ENCODE assay signal across 18 mouse cellular contexts in the genomic region with DNA sequence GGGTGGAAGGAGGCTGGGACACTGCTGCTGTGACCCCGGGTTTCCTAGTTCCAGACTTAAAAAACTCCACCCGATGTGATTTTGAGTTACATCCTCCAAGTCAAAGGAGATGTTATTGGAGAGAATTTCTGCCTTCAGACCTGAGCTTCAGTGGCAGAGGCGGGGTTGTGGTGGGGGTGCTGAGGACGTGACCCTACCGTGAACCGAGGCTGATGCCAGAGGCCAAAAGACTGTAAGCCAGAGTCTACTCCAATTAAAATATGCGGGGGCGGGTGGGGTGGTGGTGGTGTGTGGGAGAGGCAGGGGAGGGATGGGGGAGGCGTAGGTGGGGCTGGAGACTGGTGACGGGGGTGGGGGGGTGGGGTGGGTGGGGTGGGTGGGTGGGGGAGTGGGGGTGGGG.
DNase-seq lines count a peak whose midpoint lies in the region; ATAC-seq and TF ChIP-seq lines count a peak whose summit lies in the region.
"Had no signal": no experiment of that assay in that cellular context is flagged by ENCODE, and none has a peak within 500 bp of the region (broad histone marks: within the 10 kb centered on the region; RNA-seq: fewer than 3 reads in every experiment).

No protein-coding gene starts in this region.

- no peak overlapping the region for H3K4me2 ChIP-seq in kidney, embryonic 16.5 days (replicated peaks; ENCODE audit: low read depth, low read length)
- H3K4me2 ChIP-seq: embryonic facial prominence, embryonic 12.5 days; forebrain, embryonic 15.5 days; heart, embryonic 12.5 days; hindbrain, embryonic 15.5 days had no signal

- H3K4me1 ChIP-seq in kidney, embryonic 16.5 days (ENCODE audit: insufficient read depth, low read length): 0 out of 2 replicates have a peak, but pooled peaks cover 3% of the 10 kb centered on the region
- H3K4me1 ChIP-seq in heart, adult 2 months (ENCODE audit: control insufficient read depth, insufficient read depth, low read length): no peaks in the 10 kb centered on the region
- H3K4me1 ChIP-seq: embryonic facial prominence, embryonic 12.5 days; forebrain, embryonic 15.5 days; heart, embryonic 12.5 days; hindbrain, embryonic 15.5 days had no signal

- DNase-seq in kidney, adult 9 months: peak; percentile 21
- peak; percentile 82 for DNase-seq in ES-CJ7 (ENCODE audit: low read depth, low spot score)
- DNase-seq in R1 (ENCODE audit: low read depth, low spot score): peak; percentile 78
- DNase-seq in kidney, postnatal 36 days: peak; percentile 31
- DNase-seq in heart, adult 2 months: no peak
- no peak for DNase-seq in spleen, postnatal 14 days (ENCODE audit: low spot score in 2 of 2)
- DNase-seq: adrenal gland, postnatal 10 days; cerebellum, adult 11 months; cerebellum, adult 8-10 months; cerebellum, postnatal 25 days; gastrocnemius, postnatal 14 days; heart, postnatal 36 days had no signal

- peaks cover 13% of the 10 kb centered on the region for H3K9me3 ChIP-seq in kidney, embryonic 16.5 days (ENCODE audit: low read length)
- H3K9me3 ChIP-seq: hindbrain, embryonic 15.5 days had no signal

- no peak for ATAC-seq in kidney, embryonic 16.5 days (ENCODE audit: low FRiP score, low TSS enrichment)
- ATAC-seq: CD4-positive, CD25-positive, alpha-beta regulatory T cell, adult 4 months; forebrain, embryonic 15.5 days had no signal

- no peak for TF ChIP-seq POLR2A in heart, adult 2 months (IDR thresholded peaks at IDR 0.05; ENCODE audit: insufficient read depth, low read depth, low read length)

- intact Hi-C loops in heart, adult 2 months (cut with DNase I): no loop called here

- no peak overlapping the region for H3K9ac ChIP-seq in kidney, embryonic 16.5 days (replicated peaks; ENCODE audit: low read length)
- H3K9ac ChIP-seq in heart, adult 2 months (ENCODE audit: low read depth, low read length): no peak overlapping the region
- H3K9ac ChIP-seq: embryonic facial prominence, embryonic 12.5 days; forebrain, embryonic 15.5 days; heart, embryonic 12.5 days; hindbrain, embryonic 15.5 days had no signal

- 63% methylated on average over 8 of the region's 10 CpGs for WGBS in kidney, embryonic 16.5 days
- WGBS in heart, adult 2 months: 85% methylated on average over 9 of the region's 10 CpGs

- no peaks in the 10 kb centered on the region for H3K27me3 ChIP-seq in kidney, embryonic 16.5 days (ENCODE audit: insufficient read depth, low read length)
- no peaks in the 10 kb centered on the region for H3K27me3 ChIP-seq in heart, adult 2 months (ENCODE audit: control insufficient read depth, insufficient read depth, low read length)
- H3K27me3 ChIP-seq: embryonic facial prominence, embryonic 12.5 days; heart, embryonic 12.5 days; hindbrain, embryonic 15.5 days had no signal

- no peak overlapping the region for H3K4me3 ChIP-seq in kidney, embryonic 16.5 days (ENCODE audit: low read length)
- H3K4me3 ChIP-seq in heart, adult 2 months: no peak overlapping the region
- H3K4me3 ChIP-seq: embryonic facial prominence, embryonic 12.5 days; forebrain, embryonic 15.5 days; heart, embryonic 12.5 days; hindbrain, embryonic 15.5 days had no signal

- no peaks in the 10 kb centered on the region for H3K36me3 ChIP-seq in kidney, embryonic 16.5 days (ENCODE audit: insufficient read depth, low read length)
- H3K36me3 ChIP-seq in heart, adult 2 months (ENCODE audit: control insufficient read depth, insufficient read depth, low read length): no peaks in the 10 kb centered on the region
- H3K36me3 ChIP-seq: embryonic facial prominence, embryonic 12.5 days; forebrain, embryonic 15.5 days; heart, embryonic 12.5 days; hindbrain, embryonic 15.5 days had no signal

- TF ChIP-seq EP300 in heart, adult 2 months (IDR thresholded peaks at IDR 0.05; ENCODE audit: insufficient read depth, low read depth, low read length): no peak

- no peak overlapping the region for H3K27ac ChIP-seq in kidney, embryonic 16.5 days (ENCODE audit: low read length)
- no peak overlapping the region for H3K27ac ChIP-seq in heart, adult 2 months
- H3K27ac ChIP-seq: embryonic facial prominence, embryonic 12.5 days; forebrain, embryonic 15.5 days; hindbrain, embryonic 15.5 days had no signal

- no peak for TF ChIP-seq CTCF in heart, adult 2 months (IDR thresholded peaks at IDR 0.05)

- no peaks in the 10 kb centered on the region for H3K79me2 ChIP-seq in heart, adult 2 months (replicated peaks; ENCODE audit: control insufficient read depth, insufficient read depth, low read length)

Comparison
In these comparisons a context has a peak if more than half of its experiments do, and no peak if none do; other contexts are left out.
1. DNase-seq: peak in kidney, adult 9 months (single experiment), ES-CJ7 (single experiment), R1 (single experiment) and kidney, postnatal 36 days (2 of 2); none in heart, adult 2 months (0 of 2) and spleen, postnatal 14 days (0 of 2).